Mouse (Mus musculus): ENCODE measurements around the gene Adra2b.

The Adra2b gene

GRCm38 (mm10) chr2:127339262-127339661 lies 23.7 kb upstream of the Adra2b start:
- DNase-seq = no peak

DNA sequence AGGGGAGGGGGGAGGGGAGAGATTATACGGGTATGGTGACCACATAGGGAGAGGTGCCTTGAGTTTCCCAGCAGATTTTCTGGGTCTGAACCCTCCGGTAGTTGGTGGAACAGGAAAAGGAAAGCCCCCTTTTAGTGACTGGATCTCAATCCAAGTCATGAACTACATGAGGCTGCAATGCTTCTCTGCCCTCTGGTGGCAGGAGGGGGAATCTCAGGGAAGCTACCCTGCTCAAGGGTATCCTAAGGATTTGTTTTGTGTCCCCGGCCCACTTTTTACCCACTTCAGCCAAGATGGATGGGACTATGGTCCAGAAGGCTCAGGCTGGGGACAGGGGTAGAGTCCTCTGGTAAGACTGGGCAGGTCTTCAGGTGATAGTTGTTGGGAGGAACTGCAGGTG lies 21.8 kb upstream of the Adra2b start:
- peak; percentile 77 for DNase-seq

DNA sequence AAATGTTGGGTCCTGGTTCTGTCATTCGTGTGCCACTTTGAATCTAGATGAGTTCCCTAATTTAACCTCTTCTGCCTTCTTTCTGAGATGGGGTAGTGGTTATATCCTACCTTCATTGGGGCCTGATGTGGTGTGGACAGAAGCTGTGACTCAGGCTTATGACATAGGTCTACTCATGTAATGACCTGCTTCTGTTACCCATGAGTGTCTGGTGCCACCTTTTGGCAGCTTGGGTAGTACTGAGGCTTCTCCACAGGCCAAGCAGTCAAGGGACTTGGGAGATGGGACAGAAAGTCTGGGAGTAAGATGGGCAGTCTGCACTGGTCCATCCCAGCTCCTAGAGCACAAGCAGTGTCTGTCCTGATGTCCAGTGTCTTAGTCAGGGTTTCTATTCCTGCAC lies 16.7 kb upstream of the Adra2b start:
- no peak for DNase-seq

- DNase-seq = no peak
These were observed 15.6 kb upstream of the Adra2b start for GRCm38 (mm10) chr2:127347147-127347985.

DNA sequence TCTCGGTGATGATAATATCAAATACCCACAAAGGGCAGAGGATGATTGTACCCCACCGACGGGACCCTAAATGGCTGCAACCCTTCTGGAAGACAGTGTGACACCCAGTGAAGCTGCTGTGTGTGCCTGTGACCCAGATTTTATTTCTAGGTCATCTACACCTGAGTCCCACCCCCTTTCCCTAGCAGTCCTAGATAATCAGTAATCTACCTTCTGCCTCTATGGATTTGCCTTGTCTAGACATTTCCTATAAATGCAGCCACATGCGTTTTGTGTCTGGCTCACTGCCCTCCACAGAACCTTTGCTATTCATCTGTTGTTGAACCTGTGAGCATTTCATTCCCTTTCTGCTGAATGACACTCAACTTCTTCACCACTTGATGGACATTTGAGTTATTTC lies 9.1 kb upstream of the Adra2b start:
- no peak for DNase-seq

- DNase-seq = no peak
These were observed 259 bp downstream of the Adra2b start for GRCm38 (mm10) chr2:127363282-127363652.

DNA sequence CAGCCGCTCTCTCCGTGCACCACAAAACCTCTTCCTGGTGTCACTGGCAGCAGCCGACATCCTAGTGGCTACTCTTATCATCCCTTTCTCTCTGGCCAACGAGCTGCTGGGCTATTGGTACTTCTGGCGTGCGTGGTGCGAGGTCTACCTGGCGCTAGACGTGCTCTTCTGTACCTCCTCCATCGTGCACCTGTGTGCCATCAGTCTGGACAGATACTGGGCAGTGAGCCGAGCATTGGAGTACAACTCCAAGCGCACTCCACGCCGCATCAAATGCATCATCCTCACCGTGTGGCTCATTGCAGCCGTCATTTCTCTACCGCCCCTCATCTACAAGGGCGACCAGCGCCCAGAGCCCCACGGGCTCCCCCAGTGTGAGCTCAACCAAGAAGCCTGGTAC lies 688 bp downstream of the Adra2b start:
- DNase-seq = no peak

DNA sequence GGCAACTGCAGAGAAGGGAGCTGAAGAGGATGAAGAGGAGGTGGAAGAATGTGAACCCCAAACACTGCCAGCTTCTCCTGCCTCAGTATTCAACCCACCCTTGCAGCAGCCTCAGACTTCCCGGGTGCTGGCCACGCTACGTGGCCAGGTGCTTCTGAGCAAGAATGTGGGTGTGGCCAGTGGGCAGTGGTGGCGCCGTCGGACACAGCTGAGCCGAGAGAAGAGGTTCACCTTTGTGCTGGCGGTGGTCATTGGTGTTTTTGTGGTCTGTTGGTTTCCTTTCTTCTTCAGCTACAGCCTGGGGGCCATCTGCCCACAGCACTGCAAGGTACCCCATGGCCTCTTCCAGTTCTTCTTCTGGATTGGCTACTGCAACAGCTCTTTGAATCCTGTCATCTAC lies 1.4 kb downstream of the Adra2b start:
- DNase-seq = no peak

DNA sequence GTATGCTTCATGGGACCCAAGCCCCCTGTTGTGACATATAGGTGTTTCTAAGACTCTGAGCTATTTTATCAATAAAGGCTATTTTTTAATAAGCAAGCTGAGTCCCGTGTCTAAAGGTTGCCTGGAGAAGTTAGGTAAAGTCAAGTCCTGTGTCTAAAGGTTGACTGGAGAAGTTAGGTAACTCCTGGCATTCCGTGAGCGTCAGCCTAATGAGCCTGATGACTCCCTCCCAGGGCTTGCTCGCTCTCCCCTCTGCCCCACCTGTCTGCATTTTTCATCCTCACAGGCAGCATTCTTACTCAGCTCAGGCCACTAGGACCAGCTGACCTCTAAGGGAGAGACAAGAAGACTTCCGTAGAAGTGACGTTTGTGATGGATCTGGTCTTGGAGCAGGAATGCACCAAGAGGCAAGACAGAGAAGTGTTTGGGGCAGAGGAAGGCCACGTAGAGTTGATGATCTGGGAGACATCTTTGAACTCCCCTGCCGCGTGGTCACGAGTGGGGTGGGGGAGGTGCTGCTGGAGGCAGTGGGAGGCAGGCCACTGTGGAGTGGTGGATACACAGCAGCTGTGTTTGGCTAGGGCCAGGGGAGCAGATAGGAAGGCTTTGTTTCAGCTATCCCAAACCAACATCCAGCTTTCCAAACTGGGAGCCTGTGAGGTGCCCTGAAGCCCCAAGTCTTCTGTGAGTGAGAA lies 4.3 kb downstream of the Adra2b start:
- no peak for DNase-seq

- no peak for DNase-seq
These were observed 6.8 kb downstream of the Adra2b start for GRCm38 (mm10) chr2:127369703-127370376.

DNA sequence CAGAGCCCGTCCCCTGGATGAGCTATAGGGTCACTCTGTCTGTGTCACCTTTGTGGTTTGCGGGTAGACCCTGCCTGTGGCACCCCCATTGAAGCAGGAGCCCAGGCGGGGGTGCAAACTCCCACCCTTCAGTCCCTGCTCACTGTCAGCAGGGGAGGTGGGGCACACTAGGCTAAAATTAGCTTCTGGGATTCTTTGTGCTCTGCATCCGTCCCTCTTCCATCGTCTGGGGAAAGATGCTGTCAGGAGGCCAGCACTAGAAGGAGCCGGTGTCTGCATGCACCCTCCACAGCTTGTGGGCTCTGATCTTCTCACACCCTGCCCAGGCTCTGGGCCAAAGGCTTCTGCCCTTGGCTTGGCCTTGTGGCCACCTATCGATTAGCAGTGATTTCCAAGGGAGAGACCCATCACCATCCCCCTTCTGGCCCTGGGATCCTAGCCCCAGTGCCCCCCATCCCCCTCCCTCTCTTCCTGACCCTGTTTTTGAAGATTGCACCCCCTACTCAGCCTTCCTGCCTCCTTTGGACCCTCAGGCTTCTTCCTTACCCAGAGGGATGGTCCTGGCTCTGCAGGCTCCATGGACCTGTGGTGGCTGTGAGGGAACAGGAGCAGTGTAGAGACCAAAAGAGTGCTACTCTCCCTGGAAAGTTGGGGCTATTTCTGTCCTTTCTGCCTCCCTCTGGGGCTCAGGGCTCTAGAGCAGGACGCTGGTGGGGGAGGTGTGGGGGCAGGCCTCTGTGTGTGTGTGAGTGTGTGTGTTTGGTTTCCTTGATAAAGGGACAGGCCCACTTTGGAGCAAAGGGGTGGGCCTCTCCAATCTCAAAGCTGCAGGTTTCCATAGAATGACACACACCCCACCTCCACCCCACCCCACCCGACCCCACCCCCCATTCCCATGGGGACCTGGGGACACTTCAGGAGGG lies 7.8 kb downstream of the Adra2b start:
- no peak for DNase-seq

GRCm38 (mm10) chr2:127371484-127371861 lies 8.5 kb downstream of the Adra2b start:
- DNase-seq = no peak

DNA sequence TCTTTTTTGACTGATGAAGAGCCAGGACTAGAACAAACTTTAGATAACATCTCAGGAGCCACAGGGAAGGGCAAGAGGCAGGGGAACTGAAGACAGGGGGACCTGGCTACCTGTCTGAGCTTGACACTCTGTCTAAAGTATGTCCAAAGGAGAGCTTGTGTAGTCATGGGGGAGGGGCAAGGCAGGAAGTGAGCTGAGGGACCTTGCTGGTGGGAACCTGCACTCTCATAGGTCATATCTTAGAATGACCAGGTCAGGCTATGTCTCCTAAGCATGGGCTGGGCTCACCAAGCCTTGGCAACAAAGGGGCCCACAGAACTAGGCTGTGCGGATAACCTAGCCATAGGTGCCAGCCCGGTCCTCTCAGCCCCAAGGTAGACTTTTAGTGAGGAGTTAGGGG lies 9.1 kb downstream of the Adra2b start:
- no peak for DNase-seq

DNA sequence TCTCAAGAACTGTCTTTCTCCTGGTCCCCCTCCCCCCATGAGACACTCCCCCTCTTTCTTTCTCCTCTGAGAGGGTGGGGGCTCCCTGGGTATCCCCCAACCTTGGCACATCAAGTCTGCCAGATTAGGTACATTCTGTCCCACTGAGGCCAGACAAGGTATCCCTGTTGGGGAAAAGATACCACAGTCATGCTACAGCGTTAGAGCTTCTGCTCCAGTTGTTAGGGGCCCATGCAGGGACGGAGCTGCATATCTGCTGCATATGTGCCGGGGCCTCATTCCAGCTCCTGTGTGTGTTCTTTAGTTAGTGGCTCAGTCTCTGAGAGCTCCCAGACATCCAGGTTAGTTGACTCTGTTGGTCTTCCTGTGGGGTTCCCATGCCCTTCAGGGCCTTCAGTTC lies 11.1 kb downstream of the Adra2b start:
- no peak for DNase-seq

DNA sequence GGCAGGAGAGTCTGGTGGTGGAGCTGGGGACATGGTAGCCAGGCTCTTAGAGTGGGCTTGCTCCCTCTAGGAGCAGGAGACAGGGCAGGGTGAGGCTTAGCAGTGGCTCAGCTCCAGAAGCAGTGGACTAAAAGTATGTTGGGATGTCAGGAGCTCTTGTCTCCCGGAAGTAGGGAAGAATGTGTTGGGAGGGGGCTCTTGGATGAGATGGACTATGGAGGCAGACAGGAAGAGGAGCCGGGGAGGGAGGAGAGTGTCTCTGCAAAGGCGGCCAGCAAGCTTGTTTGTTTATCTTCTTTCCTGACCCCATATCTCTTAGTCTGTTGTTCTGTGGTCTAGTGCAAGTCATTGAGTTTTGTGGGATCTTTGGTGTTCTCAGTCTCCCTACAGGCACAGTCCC lies 12.1 kb downstream of the Adra2b start:
- no peak for DNase-seq

GRCm38 (mm10) chr2:127375759-127376341 lies 12.8 kb downstream of the Adra2b start:
- DNase-seq = no peak

- DNase-seq = no peak
These were observed 13.5 kb downstream of the Adra2b start for GRCm38 (mm10) chr2:127376423-127377051.

DNA sequence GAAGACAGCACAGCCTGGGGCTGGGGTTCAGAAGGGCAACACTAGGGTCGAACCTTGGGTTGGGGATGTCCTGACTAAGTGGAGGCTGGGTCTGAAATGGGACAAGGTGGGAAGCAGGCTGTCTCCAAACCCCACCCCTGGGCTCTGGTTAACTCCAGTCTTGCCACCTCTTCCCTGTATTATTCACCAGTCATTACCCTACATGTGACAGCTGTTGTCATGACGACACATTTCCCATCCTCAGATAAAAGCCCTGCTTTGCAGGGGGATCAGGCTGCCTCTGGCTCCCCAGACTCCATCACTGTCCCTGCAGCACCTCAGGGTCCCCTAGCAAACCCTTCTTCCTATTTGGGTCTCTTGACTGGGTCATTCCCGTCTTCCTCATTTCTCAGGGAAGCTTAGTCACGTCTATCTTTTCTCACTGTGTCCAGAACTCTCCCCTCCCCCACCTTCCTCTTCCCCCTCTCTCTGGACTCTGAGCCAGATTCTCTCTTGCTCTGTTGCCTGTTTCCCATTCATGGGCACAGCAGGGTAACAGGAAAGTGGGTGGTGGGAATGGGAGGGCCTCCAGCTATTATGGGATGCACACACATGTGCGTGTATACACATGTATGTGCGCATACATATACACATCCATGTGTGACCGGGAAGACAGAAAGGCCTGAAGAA lies 15.1 kb downstream of the Adra2b start:
- no peak for DNase-seq

DNA sequence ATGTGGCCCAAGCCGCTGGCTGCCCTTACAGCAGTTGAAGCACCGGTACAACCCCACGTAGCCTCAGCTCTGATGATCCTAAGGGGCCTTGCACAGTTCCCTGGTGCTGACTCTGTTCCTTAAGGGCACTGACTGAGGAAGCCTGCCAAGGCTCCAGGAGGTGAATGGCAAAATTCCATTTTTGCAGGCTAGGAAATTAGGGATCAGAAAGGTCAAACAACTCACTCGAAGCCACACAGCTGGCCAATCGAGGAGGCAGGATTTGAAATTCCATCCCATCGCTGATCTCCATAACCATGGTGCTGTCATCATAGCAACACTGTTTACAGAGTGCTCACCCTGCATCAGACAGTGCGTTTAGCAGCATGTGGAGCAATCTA lies 15.6 kb downstream of the Adra2b start:
- no peak for DNase-seq

DNA sequence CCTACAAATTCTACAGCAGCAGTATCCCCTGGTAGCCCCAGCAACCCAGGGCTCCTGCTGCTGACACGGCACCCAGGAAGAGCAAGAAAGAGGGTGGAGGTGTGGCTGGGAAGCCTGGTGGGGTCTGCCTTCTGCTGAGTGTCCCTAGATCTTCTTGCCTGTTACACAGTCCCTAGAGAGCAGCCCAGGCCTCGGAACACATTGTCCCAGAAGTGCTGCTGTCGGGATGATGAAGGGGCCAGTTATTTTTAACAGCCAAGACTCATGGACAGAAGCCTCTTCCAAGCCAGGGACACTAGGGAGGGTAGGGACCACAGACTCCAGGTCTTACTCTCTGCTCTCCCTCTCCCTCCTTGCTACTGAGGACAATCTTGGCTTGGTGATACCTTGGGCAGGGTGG lies 16.2 kb downstream of the Adra2b start:
- DNase-seq = no peak

DNA sequence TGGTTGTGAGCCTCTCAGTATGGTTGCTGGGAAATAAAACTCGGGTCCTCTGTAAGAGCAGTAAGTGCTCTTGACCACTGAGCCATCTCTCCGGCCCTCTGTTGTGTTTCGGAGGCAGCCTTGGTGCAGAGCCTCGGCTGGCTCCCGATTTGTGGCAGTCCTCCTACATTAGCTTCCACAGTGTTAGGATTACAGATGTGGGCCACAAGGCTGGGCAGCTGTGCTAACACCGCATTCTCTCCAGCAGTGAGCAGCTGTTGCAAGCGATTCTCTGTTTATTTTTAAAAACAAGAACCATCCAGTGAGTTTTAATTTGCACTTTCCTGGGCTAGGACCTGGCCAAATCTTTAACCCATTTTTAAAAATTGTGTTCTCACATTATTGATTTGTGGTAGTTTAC lies 20.9 kb downstream of the Adra2b start:
- no peak for DNase-seq
